Mouse (Mus musculus) kidney, embryonic 16.5 days (tissue): ENCODE data around the gene Dnah7a. TPM values are rescaled to one million over a fixed set of nuclear protein-coding genes. Genes with fewer than 3 reads are reported as not detected.

Experiments
- microRNA-seq: library from miRNA; unstranded; fragments of <30 nt; microRNA quantifications from one replicate; pipeline ENCODE4, GENCODE M21; 2016
- polyA plus RNA-seq: library from polyadenylated mRNA; unstranded; fragments of >200 nt; fragmentation: Nextera tagmentation; extraction: Ambion mirVana; gene quantifications from 2 replicates; pipeline ENCODE4 v1.2.1, GENCODE M21; 2015

Gene Dnah7a
- polyA plus RNA-seq, 1 experiment from 2014 or later: 0.70 TPM

Small RNAs within 50 kb of the gene (microRNA-seq; reads per million reads assigned to microRNA genes)
- not detected for gene Gm25240

Other genes with a start within 250 kb of the Dnah7a start
- 15.8 and 20.8 TPM in 2 replicates for gene Stk17b, start 78.4 kb upstream of the Dnah7a start, polyA plus RNA-seq